Mouse (Mus musculus) liver, embryonic 11.5 days (tissue): ENCODE measurements around the gene Slc46a1. TPM values are rescaled to one million over a fixed set of nuclear protein-coding genes. Genes with fewer than 3 reads are reported as not detected.

ENCODE experiments used
- ATAC-seq: fragments of 200-750 bp; cut with Nextera tagmentation; replicated peaks from 2 replicates; pipeline ENCODE4 v1.8.0; 2017; ENCODE audit warnings: moderate number of reproducible peaks, mild to moderate bottlenecking, moderate TSS enrichment, moderate library complexity; ENCODE audit not compliant: low FRiP score
- DNase-seq: peaks from one replicate; pipeline ENCODE4 v3.0.0-alpha.2; 2017; ENCODE audit warnings: low spot score
- H3K27ac ChIP-seq: fragments of 300-500 bp; sonication (generic); 2 replicates; pipeline ENCODE4 v1.5.1; 2014; ENCODE audit warnings: mild to moderate bottlenecking, low read depth, low read length, control low read depth
- H3K27me3 ChIP-seq: fragments of 300-500 bp; sonication (generic); replicated peaks from 2 replicates; pipeline ENCODE4 v1.6.1; 2014; ENCODE audit warnings: low read length, mixed read lengths; ENCODE audit not compliant: control insufficient read depth, insufficient read depth
- H3K36me3 ChIP-seq: fragments of 300-500 bp; sonication (generic); 2 replicates; pipeline ENCODE4 v1.6.1; 2014; ENCODE audit warnings: mild to moderate bottlenecking, low read length, moderate library complexity, mixed read lengths; ENCODE audit not compliant: control insufficient read depth, insufficient read depth
- H3K4me1 ChIP-seq: fragments of 300-500 bp; sonication (generic); replicated peaks from 2 replicates; pipeline ENCODE4 v1.6.1; 2014; ENCODE audit warnings: low read length, mixed read lengths; ENCODE audit not compliant: control insufficient read depth, insufficient read depth
- H3K4me2 ChIP-seq: fragments of 300-500 bp; sonication (generic); 2 replicates; pipeline ENCODE4 v1.6.1; 2014; ENCODE audit warnings: mild to moderate bottlenecking, control low read depth, moderate library complexity
- H3K4me3 ChIP-seq: fragments of 300-500 bp; sonication (generic); 2 replicates; pipeline ENCODE4 v1.5.1; 2014; ENCODE audit warnings: low read depth, low read length, control low read depth
- H3K9ac ChIP-seq: fragments of 300-500 bp; sonication (generic); 2 replicates; pipeline ENCODE4 v1.6.1; 2014; ENCODE audit warnings: low read depth, low read length, control low read depth
- H3K9me3 ChIP-seq: fragments of 300-500 bp; sonication (generic); 2 replicates; pipeline ENCODE4 v1.6.1; 2016; ENCODE audit warnings: low read length, inconsistent platforms, mixed read lengths; ENCODE audit not compliant: control insufficient read depth
- WGBS: fragments of 180-500 bp; shearing (Covaris S2); extraction: QIAGEN DNeasy Blood & Tissue Kit; methylation state at CpG from one replicate; pipeline ENCODE4 v1.1.7; 2014; 5-methylcytosine and 5-hydroxymethylcytosine counted together
- polyA plus RNA-seq: library from polyadenylated mRNA; unstranded; fragments of >200 nt; fragmentation: Nextera tagmentation; extraction: Ambion mirVana; gene quantifications from 2 replicates; pipeline ENCODE4 v1.2.1, GENCODE M21; 2014

Gene Slc46a1
- polyA plus RNA-seq, 1 experiment from 2014 or later: 9.8 TPM

DNA sequence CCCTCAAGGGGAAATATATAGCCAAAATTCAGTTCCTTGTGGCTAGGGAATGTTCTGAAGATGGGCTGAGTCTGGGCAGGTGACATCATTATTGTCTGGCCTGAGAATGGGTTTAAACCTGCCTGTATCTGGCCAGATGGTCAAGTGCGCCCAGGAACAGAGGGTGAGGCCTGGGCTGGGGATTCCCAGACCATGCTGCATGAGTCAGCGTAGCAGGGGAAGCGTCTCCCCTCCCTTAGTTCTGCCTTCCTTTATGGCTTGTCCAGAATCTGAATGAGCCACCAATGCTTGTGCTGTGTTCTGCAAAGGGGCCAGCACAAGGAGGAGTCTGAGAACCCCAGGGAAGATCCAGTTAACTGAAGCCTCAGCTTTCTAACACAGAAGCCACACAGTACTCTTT is 18.3 kb upstream of the Slc46a1 start:
- 60% methylated on average over 3 of the region's 3 CpGs for WGBS
- H3K27ac ChIP-seq: no peak overlapping the region
- H3K4me2 ChIP-seq: no peak overlapping the region
- H3K9ac ChIP-seq: no peak overlapping the region
- no peak for DNase-seq
- H3K36me3 ChIP-seq: no peaks in the 10 kb centered on the region
- no peaks in the 10 kb centered on the region for H3K9me3 ChIP-seq
- no peaks in the 10 kb centered on the region for H3K27me3 ChIP-seq
- no peak overlapping the region for H3K4me3 ChIP-seq
- H3K4me1 ChIP-seq: no peaks in the 10 kb centered on the region
- ATAC-seq: no peak

DNA sequence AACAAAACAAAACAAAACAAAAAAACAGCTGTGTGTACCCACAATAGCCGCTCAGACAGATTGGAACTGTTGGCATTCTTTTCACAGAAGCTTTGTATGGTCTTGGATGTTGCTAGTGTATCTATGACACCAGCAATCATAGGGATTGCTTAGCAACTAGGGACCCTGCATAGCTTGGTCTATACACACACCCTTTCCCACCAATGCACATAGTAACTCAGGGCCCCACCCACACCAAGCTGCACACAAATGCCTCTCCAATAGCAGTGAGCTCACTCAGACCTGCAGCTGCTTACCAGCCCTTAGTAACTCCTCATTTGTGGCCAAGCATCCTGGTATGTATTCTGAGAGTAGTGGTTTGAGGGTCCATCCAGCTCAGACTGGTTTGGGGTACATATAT is 17.3 kb upstream of the Slc46a1 start:
- Histone ChIP-seq H3K27ac (no peak overlapping the region), H3K4me2 (no peak overlapping the region), H3K27me3 (no peaks in the 10 kb centered on the region), H3K4me1 (no peaks in the 10 kb centered on the region), H3K36me3 (no peaks in the 10 kb centered on the region), H3K9me3 (no peaks in the 10 kb centered on the region), H3K9ac (no peak overlapping the region), H3K4me3 (no peak overlapping the region)
- ATAC-seq (no peak), DNase-seq (no peak)
- 83% methylated on average over 1 of the region's 1 CpGs for WGBS

DNA sequence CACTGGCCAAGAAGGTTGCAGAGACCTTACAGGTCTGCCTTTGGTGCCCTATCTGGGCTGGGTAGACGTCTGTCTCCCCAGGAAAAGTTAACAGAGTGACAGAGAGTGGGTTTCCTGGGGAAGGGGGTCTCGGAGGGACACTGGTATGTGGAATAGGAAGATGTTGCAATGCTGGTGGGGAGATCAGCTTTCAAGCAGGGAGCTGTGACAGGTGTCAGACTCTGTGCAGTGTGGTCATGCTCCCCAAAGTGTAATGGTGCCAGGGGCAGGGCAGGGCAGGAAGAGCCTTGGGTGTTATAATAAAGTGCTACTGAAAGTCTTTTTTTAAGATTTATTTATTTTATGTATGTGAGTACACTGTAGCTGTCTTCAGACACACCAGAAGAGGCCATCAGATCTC is 15.2 kb upstream of the Slc46a1 start:
- no peak overlapping the region for H3K27ac ChIP-seq
- no peak overlapping the region for H3K4me3 ChIP-seq
- DNase-seq (no peak), ATAC-seq (no peak)
- no peaks in the 10 kb centered on the region for H3K9me3 ChIP-seq
- H3K4me1 ChIP-seq: no peaks in the 10 kb centered on the region
- H3K36me3 ChIP-seq: no peaks in the 10 kb centered on the region
- no peaks in the 10 kb centered on the region for H3K27me3 ChIP-seq
- no peak overlapping the region for H3K4me2 ChIP-seq
- WGBS: 24% methylated on average over 2 of the region's 2 CpGs
- H3K9ac ChIP-seq: no peak overlapping the region

DNA sequence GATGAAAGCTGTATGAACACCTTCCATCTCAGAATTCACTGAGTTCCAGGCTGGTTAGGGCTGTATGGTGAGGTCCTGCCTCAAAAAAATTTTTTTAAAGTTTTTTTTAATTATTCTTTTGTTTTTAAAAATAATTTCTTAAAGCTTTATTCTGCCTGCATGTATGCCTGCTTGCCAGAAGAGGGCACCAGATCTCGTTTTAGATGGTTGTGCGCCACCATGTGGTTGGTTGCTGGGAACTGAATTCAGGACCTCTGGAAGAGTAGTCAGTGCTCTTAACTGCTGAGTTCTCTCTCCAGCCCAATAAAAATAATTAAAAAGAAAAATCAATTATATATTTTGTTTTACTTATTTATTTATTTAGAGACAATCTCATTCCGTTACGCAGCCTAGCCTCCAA is 11.8 kb upstream of the Slc46a1 start:
- no peak overlapping the region for H3K27ac ChIP-seq
- H3K9me3 ChIP-seq: no peaks in the 10 kb centered on the region
- DNase-seq: no peak
- H3K27me3 ChIP-seq: no peaks in the 10 kb centered on the region
- H3K4me1 ChIP-seq: no peaks in the 10 kb centered on the region
- no peak overlapping the region for H3K4me2 ChIP-seq
- H3K36me3 ChIP-seq: no peaks in the 10 kb centered on the region
- H3K4me3 ChIP-seq: no peak overlapping the region
- 12% methylated on average over 4 of the region's 4 CpGs for WGBS
- ATAC-seq: no peak
- H3K9ac ChIP-seq: no peak overlapping the region

DNA sequence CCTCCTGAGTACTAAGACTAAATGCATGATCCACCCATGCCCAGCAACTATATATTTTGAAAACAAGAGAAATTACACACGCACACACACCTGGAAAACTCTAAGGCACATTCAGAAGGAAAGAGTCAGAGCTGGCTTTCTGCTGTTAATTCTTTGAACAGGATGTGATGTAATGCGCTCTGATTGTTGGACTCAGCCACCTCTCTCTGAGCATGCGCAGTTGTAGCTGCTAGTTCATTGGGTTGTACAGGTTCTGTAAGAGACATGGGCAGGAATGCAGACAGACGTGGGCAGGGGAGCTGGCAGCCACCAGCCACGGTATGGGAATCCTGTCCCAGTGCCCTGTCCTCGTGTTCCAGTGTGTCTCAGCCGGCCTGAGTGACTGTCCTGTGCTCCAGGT is 11.2 kb upstream of the Slc46a1 start:
- H3K27me3 ChIP-seq: no peaks in the 10 kb centered on the region
- ATAC-seq: no peak
- 64% methylated on average over 7 of the region's 7 CpGs for WGBS
- H3K4me1 ChIP-seq: no peaks in the 10 kb centered on the region
- H3K9ac ChIP-seq: no peak overlapping the region
- no peak overlapping the region for H3K27ac ChIP-seq
- no peaks in the 10 kb centered on the region for H3K36me3 ChIP-seq
- no peaks in the 10 kb centered on the region for H3K9me3 ChIP-seq
- H3K4me3 ChIP-seq: no peak overlapping the region
- no peak overlapping the region for H3K4me2 ChIP-seq
- DNase-seq: no peak

DNA sequence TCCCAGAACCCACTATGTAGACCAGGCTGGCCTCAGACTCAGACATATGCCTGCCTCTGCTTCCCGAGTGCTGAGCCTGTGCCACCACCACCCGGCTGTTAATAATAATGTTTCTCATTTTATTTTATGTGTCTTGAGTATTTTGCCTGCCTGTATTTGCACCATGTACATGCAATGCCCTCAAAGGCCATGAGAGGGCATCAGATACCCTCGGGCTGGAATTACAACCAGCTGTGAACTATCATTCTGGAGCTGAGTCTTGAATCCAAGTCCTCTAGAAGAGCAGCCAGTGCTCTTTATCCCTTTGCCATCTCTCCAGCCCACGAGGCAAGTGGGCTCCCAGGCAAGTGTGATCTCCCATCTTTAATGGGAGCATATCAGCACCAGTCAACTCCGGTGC is 10.2 kb upstream of the Slc46a1 start:
- WGBS: 37% methylated on average over 5 of the region's 5 CpGs
- Histone ChIP-seq H3K4me1 (no peaks in the 10 kb centered on the region), H3K9ac (no peak overlapping the region), H3K27me3 (no peaks in the 10 kb centered on the region), H3K27ac (no peak overlapping the region), H3K4me2 (no peak overlapping the region), H3K9me3 (no peaks in the 10 kb centered on the region), H3K4me3 (no peak overlapping the region), H3K36me3 (no peaks in the 10 kb centered on the region)
- ATAC-seq: no peak
- no peak for DNase-seq

DNA sequence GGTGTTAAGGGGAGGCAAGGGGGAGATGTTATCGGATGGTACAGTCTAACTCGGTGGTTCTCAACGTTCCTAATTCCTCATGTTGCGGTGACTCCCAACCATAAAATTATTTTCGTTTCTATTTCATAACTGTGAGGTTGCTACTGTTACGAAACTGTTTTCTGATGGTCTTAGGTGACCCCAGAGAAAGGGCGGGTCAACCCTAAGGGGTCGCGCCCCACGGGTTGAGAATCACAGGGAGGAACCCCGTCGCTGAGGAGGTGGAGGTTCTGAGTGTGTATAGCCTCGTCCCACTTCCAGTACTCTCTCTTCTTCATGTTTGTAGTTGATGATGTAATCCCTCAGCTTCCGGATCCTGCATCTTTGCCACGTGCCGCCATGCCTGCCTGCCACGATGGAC is 6.8 kb upstream of the Slc46a1 start:
- Histone ChIP-seq H3K4me1 (peaks cover 5% of the 10 kb centered on the region), H3K27me3 (no peaks in the 10 kb centered on the region), H3K9me3 (no peaks in the 10 kb centered on the region), H3K9ac (no peak overlapping the region), H3K4me3 (no peak overlapping the region), H3K4me2 (no peak overlapping the region), H3K36me3 (no peaks in the 10 kb centered on the region), H3K27ac (no peak overlapping the region)
- ATAC-seq (no peak), DNase-seq (no peak)
- 76% methylated on average over 17 of the region's 17 CpGs for WGBS

DNA sequence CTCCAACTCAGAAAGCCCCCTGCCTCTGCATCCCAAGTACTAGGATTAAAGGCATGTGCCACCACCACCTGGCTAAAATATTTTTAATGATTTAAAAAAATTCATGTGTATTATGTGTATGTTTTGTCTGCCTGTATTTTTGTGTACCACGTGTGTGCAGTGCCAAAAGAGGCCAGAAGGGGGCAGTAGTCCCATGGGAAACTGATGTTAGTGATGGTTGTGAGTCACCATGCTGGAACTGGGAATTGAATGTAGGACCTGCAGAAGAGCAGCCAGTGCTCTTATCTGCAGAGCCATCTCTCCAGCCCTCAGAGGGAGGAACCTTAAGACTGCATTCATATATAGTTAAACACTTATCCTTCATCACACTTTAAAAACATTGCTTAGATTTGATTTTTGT is 3.6 kb upstream of the Slc46a1 start:
- 68% methylated on average over 1 of the region's 1 CpGs for WGBS
- H3K27ac ChIP-seq: no peak overlapping the region
- no peaks in the 10 kb centered on the region for H3K36me3 ChIP-seq
- no peak overlapping the region for H3K9ac ChIP-seq
- peaks cover 24% of the 10 kb centered on the region for H3K4me1 ChIP-seq
- no peak for DNase-seq
- H3K9me3 ChIP-seq: no peaks in the 10 kb centered on the region
- H3K4me3 ChIP-seq: no peak overlapping the region
- H3K4me2 ChIP-seq: no peak overlapping the region
- H3K27me3 ChIP-seq: no peaks in the 10 kb centered on the region
- no peak for ATAC-seq

DNA sequence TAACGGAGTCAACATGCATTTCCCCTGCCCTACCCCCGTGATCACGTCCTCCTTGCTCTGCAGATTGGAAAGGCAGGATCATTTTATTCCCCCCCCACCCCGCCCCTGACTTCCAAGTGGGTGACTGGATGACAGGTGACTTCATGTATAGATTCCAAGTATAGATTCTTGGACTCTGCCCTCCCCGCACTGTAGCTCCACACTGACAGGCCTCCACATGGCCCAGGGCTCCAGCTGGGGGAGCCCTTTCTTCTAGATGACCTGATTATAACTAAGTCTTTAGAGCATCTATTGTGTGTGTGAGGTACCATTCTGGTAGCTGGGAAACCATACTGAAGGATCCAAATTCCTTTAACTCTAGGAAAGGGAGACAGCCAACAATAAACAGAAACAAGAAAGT is 2.8 kb upstream of the Slc46a1 start:
- 76% methylated on average over 5 of the region's 5 CpGs for WGBS
- Histone ChIP-seq H3K4me1 (peaks cover 24% of the 10 kb centered on the region), H3K4me3 (no peak overlapping the region), H3K27ac (no peak overlapping the region), H3K4me2 (no peak overlapping the region), H3K36me3 (no peaks in the 10 kb centered on the region), H3K9me3 (no peaks in the 10 kb centered on the region), H3K27me3 (no peaks in the 10 kb centered on the region), H3K9ac (no peak overlapping the region)
- DNase-seq (no peak), ATAC-seq (no peak)
